Mouse (Mus musculus): ENCODE results near the gene Sort1. TPM values are rescaled to one million over a fixed set of nuclear protein-coding genes. Genes with fewer than 3 reads are reported as not detected.

Gene Sort1
- polyA plus RNA-seq, 1 experiment from 2014 or later, result 17.0 TPM

GRCm38 (mm10) chr3:108297603-108298553 is 14.0 kb downstream of the Sort1 start:
- WGBS, result 65% methylated on average over 7 of the region's 7 CpGs
- Histone ChIP-seq H3K4me3 (replicated peaks) (no peak overlapping the region), H3K4me1 (peaks cover 42% of the 10 kb centered on the region)

GRCm38 (mm10) chr3:108300455-108301030 is 16.7 kb downstream of the Sort1 start:
- H3K27ac ChIP-seq (replicated peaks), result no peak overlapping the region
- peaks cover 26% of the 10 kb centered on the region for H3K4me1 ChIP-seq
- H3K9ac ChIP-seq (replicated peaks), result no peak overlapping the region
- ATAC-seq (ENCODE audit: low FRiP score), result no peak
- no peak overlapping the region for H3K4me3 ChIP-seq (replicated peaks)
- 84% methylated on average over 6 of the region's 6 CpGs for WGBS
- H3K36me3 ChIP-seq, result no peaks in the 10 kb centered on the region
- no peaks in the 10 kb centered on the region for H3K9me3 ChIP-seq (replicated peaks)
- no peak overlapping the region for H3K4me2 ChIP-seq
- no peaks in the 10 kb centered on the region for H3K27me3 ChIP-seq (replicated peaks)

More at GRCm38 (mm10) chr3:108297603-108298553, 14.0 kb downstream of the Sort1 start:
- no peaks in the 10 kb centered on the region for H3K9me3 ChIP-seq (replicated peaks)
- no peak overlapping the region for H3K27ac ChIP-seq (replicated peaks)
- ATAC-seq (ENCODE audit: low FRiP score), result no peak
- no peak overlapping the region for H3K9ac ChIP-seq (replicated peaks)
- no peaks in the 10 kb centered on the region for H3K36me3 ChIP-seq
- H3K27me3 ChIP-seq (replicated peaks), result no peaks in the 10 kb centered on the region
- no peak overlapping the region for H3K4me2 ChIP-seq

GRCm38 (mm10) chr3:108303683-108304082 is 19.8 kb downstream of the Sort1 start:
- WGBS, result 90% methylated on average over 8 of the region's 8 CpGs
- no peak for ATAC-seq (ENCODE audit: low FRiP score)

GRCm38 (mm10) chr3:108304747-108305146 is 20.9 kb downstream of the Sort1 start:
- H3K9ac ChIP-seq (replicated peaks), result no peak overlapping the region
- no peak overlapping the region for H3K4me2 ChIP-seq
- no peak overlapping the region for H3K4me3 ChIP-seq (replicated peaks)
- H3K9me3 ChIP-seq (replicated peaks), result no peaks in the 10 kb centered on the region
- H3K27ac ChIP-seq (replicated peaks), result no peak overlapping the region
- ATAC-seq (ENCODE audit: low FRiP score), result no peak
- H3K36me3 ChIP-seq, result peaks cover 5% of the 10 kb centered on the region; the same call in 1 of the 2 replicates
- H3K4me1 ChIP-seq, result peaks cover 6% of the 10 kb centered on the region; the same call in 1 of the 2 replicates
- 91% methylated on average over 4 of the region's 4 CpGs for WGBS
- H3K27me3 ChIP-seq (replicated peaks), result no peaks in the 10 kb centered on the region

More at GRCm38 (mm10) chr3:108303683-108304082, 19.8 kb downstream of the Sort1 start:
- no peak overlapping the region for H3K4me3 ChIP-seq (replicated peaks)
- no peak overlapping the region for H3K9ac ChIP-seq (replicated peaks)
- no peak overlapping the region for H3K27ac ChIP-seq (replicated peaks)
- H3K36me3 ChIP-seq, result peaks cover 1% of the 10 kb centered on the region; the same call in 1 of the 2 replicates
- no peaks in the 10 kb centered on the region for H3K9me3 ChIP-seq (replicated peaks)
- H3K4me2 ChIP-seq, result no peak overlapping the region
- peaks cover 6% of the 10 kb centered on the region; the same call in 1 of the 2 replicates for H3K4me1 ChIP-seq
- H3K27me3 ChIP-seq (replicated peaks), result no peaks in the 10 kb centered on the region

- no peak overlapping the region for H3K4me2 ChIP-seq
- H3K36me3 ChIP-seq, result peaks cover 12% of the 10 kb centered on the region; the same call in 1 of the 2 replicates
- no peak overlapping the region for H3K9ac ChIP-seq (replicated peaks)
- 55% methylated on average over 3 of the region's 3 CpGs for WGBS
- no peak overlapping the region for H3K4me3 ChIP-seq (replicated peaks)
- no peaks in the 10 kb centered on the region for H3K9me3 ChIP-seq (replicated peaks)
- H3K27ac ChIP-seq (replicated peaks), result no peak overlapping the region
- H3K4me1 ChIP-seq, result peaks cover 6% of the 10 kb centered on the region
- H3K27me3 ChIP-seq (replicated peaks), result no peaks in the 10 kb centered on the region
- ATAC-seq (ENCODE audit: low FRiP score), result no peak
Observed at GRCm38 (mm10) chr3:108306387-108306786, 22.5 kb downstream of the Sort1 start.

- Histone ChIP-seq H3K9ac (replicated peaks) (no peak overlapping the region), H3K9me3 (replicated peaks) (no peaks in the 10 kb centered on the region), H3K4me2 (no peak overlapping the region), H3K27ac (replicated peaks) (no peak overlapping the region), H3K27me3 (replicated peaks) (no peaks in the 10 kb centered on the region), H3K36me3 (peaks cover 12% of the 10 kb centered on the region; the same call in 1 of the 2 replicates), H3K4me1 (peaks cover 6% of the 10 kb centered on the region), H3K4me3 (replicated peaks) (no peak overlapping the region)
- WGBS, result 45% methylated on average over 6 of the region's 6 CpGs
- no peak for ATAC-seq (ENCODE audit: low FRiP score)
Observed at GRCm38 (mm10) chr3:108307485-108307884, 23.6 kb downstream of the Sort1 start.

- no peak overlapping the region for H3K27ac ChIP-seq (replicated peaks)
- no peaks in the 10 kb centered on the region for H3K9me3 ChIP-seq (replicated peaks)
- ATAC-seq (ENCODE audit: low FRiP score), result no peak
- peaks cover 11% of the 10 kb centered on the region for H3K4me1 ChIP-seq
- no peak overlapping the region for H3K4me2 ChIP-seq
- peaks cover 12% of the 10 kb centered on the region; the same call in 1 of the 2 replicates for H3K36me3 ChIP-seq
- H3K9ac ChIP-seq (replicated peaks), result no peak overlapping the region
- no peaks in the 10 kb centered on the region for H3K27me3 ChIP-seq (replicated peaks)
- no peak overlapping the region for H3K4me3 ChIP-seq (replicated peaks)
Observed at GRCm38 (mm10) chr3:108310921-108311341, 27.0 kb downstream of the Sort1 start.

GRCm38 (mm10) chr3:108311688-108312087 is 27.8 kb downstream of the Sort1 start:
- WGBS, result 85% methylated on average over 4 of the region's 4 CpGs
- Histone ChIP-seq H3K9ac (replicated peaks) (no peak overlapping the region), H3K36me3 (peaks cover 12% of the 10 kb centered on the region; the same call in 1 of the 2 replicates), H3K27ac (replicated peaks) (no peak overlapping the region), H3K4me3 (replicated peaks) (no peak overlapping the region), H3K4me1 (peaks cover 6% of the 10 kb centered on the region), H3K9me3 (replicated peaks) (no peaks in the 10 kb centered on the region), H3K4me2 (no peak overlapping the region), H3K27me3 (replicated peaks) (no peaks in the 10 kb centered on the region)
- no peak for ATAC-seq (ENCODE audit: low FRiP score)

- Histone ChIP-seq H3K4me2 (no peak overlapping the region), H3K27ac (replicated peaks) (no peak overlapping the region), H3K9me3 (replicated peaks) (no peaks in the 10 kb centered on the region), H3K4me3 (replicated peaks) (no peak overlapping the region), H3K36me3 (peaks cover 12% of the 10 kb centered on the region; the same call in 1 of the 2 replicates), H3K4me1 (peaks cover 6% of the 10 kb centered on the region), H3K9ac (replicated peaks) (no peak overlapping the region), H3K27me3 (replicated peaks) (no peaks in the 10 kb centered on the region)
- ATAC-seq (ENCODE audit: low FRiP score), result no peak
Observed at GRCm38 (mm10) chr3:108312414-108312813, 28.5 kb downstream of the Sort1 start.

- 93% methylated on average over 4 of the region's 4 CpGs for WGBS
- Histone ChIP-seq H3K9me3 (replicated peaks) (no peaks in the 10 kb centered on the region), H3K9ac (replicated peaks) (no peak overlapping the region), H3K4me3 (replicated peaks) (no peak overlapping the region), H3K27me3 (replicated peaks) (no peaks in the 10 kb centered on the region), H3K4me1 (peaks cover 6% of the 10 kb centered on the region; the same call in 1 of the 2 replicates), H3K27ac (replicated peaks) (no peak overlapping the region), H3K4me2 (no peak overlapping the region), H3K36me3 (peaks cover 12% of the 10 kb centered on the region; the same call in 1 of the 2 replicates)
- no peak for ATAC-seq (ENCODE audit: low FRiP score)
Observed at GRCm38 (mm10) chr3:108313138-108313537, 29.3 kb downstream of the Sort1 start.

GRCm38 (mm10) chr3:108314038-108314675 is 30.3 kb downstream of the Sort1 start:
- Histone ChIP-seq H3K4me2 (no peak overlapping the region), H3K9ac (replicated peaks) (no peak overlapping the region), H3K36me3 (peaks cover 7% of the 10 kb centered on the region; the same call in 1 of the 2 replicates), H3K9me3 (replicated peaks) (no peaks in the 10 kb centered on the region), H3K27ac (replicated peaks) (no peak overlapping the region), H3K27me3 (replicated peaks) (no peaks in the 10 kb centered on the region), H3K4me3 (replicated peaks) (no peak overlapping the region), H3K4me1 (peaks cover 6% of the 10 kb centered on the region; the same call in 1 of the 2 replicates)
- ATAC-seq (ENCODE audit: low FRiP score), result no peak
- 42% methylated on average over 8 of the region's 8 CpGs for WGBS
